Comparison of ENCODE assay signal across 13 mouse cellular contexts in the genomic region with DNA sequence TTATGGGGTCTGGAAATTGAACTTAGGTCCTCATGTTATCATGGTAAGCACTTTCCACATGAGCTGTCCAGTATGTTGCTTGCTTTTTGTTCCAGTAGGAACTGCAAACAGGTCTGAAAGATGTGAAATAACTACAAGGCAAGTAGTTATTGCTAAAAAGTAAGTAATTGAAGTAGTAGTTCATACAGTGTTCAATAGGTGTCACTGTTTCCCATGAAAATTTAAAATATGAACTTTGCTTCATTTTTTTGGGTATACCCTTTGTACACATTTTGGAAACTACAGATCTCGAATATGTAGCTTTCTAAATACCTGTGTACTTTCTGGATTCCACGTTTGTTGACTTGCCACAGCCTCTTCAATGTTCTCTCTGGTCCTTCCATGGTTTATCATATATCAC. TPM values are rescaled to one million over a fixed set of nuclear protein-coding genes. Genes with fewer than 3 reads are reported as not detected.
DNase-seq lines count a peak whose midpoint lies in the region; ATAC-seq and TF ChIP-seq lines count a peak whose summit lies in the region.
"Had no signal": no experiment of that assay in that cellular context is flagged by ENCODE, and none has a peak within 500 bp of the region (broad histone marks: within the 10 kb centered on the region; RNA-seq: fewer than 3 reads in every experiment).

No protein-coding gene starts in this region.

- in situ Hi-C loops in Patski (cut with MboI; ENCODE audit: low pct_unique_long_range_greater_than_20kb): no loop called here

- H3K4me2 ChIP-seq in hindbrain, postnatal 0 days (ENCODE audit: low read depth, low read length): no peak overlapping the region
- no peak overlapping the region for H3K4me2 ChIP-seq in hindbrain, embryonic 14.5 days (replicated peaks)
- H3K4me2 ChIP-seq in midbrain, embryonic 14.5 days (ENCODE audit: low read length): no peak overlapping the region
- no peak overlapping the region for H3K4me2 ChIP-seq in midbrain, embryonic 16.5 days (ENCODE audit: low read length)
- H3K4me2 ChIP-seq in stomach, postnatal 0 days (replicated peaks; ENCODE audit: low read depth): no peak overlapping the region
- H3K4me2 ChIP-seq: embryonic facial prominence, embryonic 15.5 days; heart, embryonic 15.5 days; hindbrain, embryonic 12.5 days; midbrain, embryonic 15.5 days had no signal

- WGBS in hindbrain, postnatal 0 days: 61% methylated on average over 2 of the region's 2 CpGs
- whole genome bisulfite sequencing in hindbrain, embryonic 14.5 days: 74% methylated on average over 2 of the region's 2 CpGs
- WGBS in midbrain, embryonic 14.5 days: 56% methylated on average over 2 of the region's 2 CpGs
- 60% methylated on average over 2 of the region's 2 CpGs for WGBS in midbrain, embryonic 16.5 days
- WGBS in stomach, postnatal 0 days: 39% methylated on average over 2 of the region's 2 CpGs

- peak; percentile 6 for DNase-seq in hindbrain, postnatal 0 days (ENCODE audit: low spot score)
- no peak for DNase-seq in hindbrain, embryonic 14.5 days (ENCODE audit: low spot score)
- DNase-seq in midbrain, embryonic 14.5 days: peak; percentile 12
- DNase-seq in Patski (ENCODE audit: low read depth, low spot score): no peak
- no peak for DNase-seq in stomach, postnatal 0 days (ENCODE audit: low spot score)
- DNase-seq in adrenal gland, postnatal 36 days: no peak
- DNase-seq: cerebellum, postnatal 10 days; right cerebral cortex, postnatal 14 days had no signal

- no peak for ATAC-seq in hindbrain, postnatal 0 days
- no peak for ATAC-seq in hindbrain, embryonic 14.5 days (ENCODE audit: low FRiP score)
- ATAC-seq in midbrain, embryonic 14.5 days (ENCODE audit: low FRiP score, low TSS enrichment): no peak
- ATAC-seq in midbrain, embryonic 16.5 days: no peak
- ATAC-seq in Patski: no peak
- no peak for ATAC-seq in stomach, postnatal 0 days (ENCODE audit: low FRiP score, low TSS enrichment)
- ATAC-seq: midbrain, embryonic 15.5 days had no signal

- TF ChIP-seq EP300 in stomach, postnatal 0 days (optimal IDR thresholded peaks at IDR 0.05): no peak

- peak; percentile 26; the same call in 1 of the 2 replicates for TF ChIP-seq CTCF in hindbrain, postnatal 0 days (IDR thresholded peaks at IDR 0.05; ENCODE audit: low read depth)
- peak; percentile 43 for TF ChIP-seq CTCF in Patski (IDR thresholded peaks at IDR 0.05)
- TF ChIP-seq CTCF in stomach, postnatal 0 days (IDR thresholded peaks at IDR 0.05; ENCODE audit: low read depth): peak; percentile 57

- CTCF ChIA-PET in Patski (lab: Charles Lee): interaction anchor here (0.8 to 1.4 kb wide), 2 partner anchors 15 to 529 kb away, joined by 3 to 4 read pairs; no protein-coding TSS in a partner anchor

- POLR2A ChIA-PET in Patski (lab: Charles Lee): no interaction called here

- H3K27me3 ChIP-seq in hindbrain, postnatal 0 days (ENCODE audit: insufficient read depth, low read length): no peaks in the 10 kb centered on the region
- no peaks in the 10 kb centered on the region for H3K27me3 ChIP-seq in hindbrain, embryonic 14.5 days (ENCODE audit: control insufficient read depth, insufficient read depth, low read length)
- H3K27me3 ChIP-seq in midbrain, embryonic 14.5 days (ENCODE audit: control insufficient read depth, insufficient read depth, low read length): no peaks in the 10 kb centered on the region
- no peaks in the 10 kb centered on the region for H3K27me3 ChIP-seq in midbrain, embryonic 16.5 days (ENCODE audit: control insufficient read depth, insufficient read depth, low read depth, low read length)
- no peaks in the 10 kb centered on the region for H3K27me3 ChIP-seq in Patski
- H3K27me3 ChIP-seq in stomach, postnatal 0 days (ENCODE audit: control insufficient read depth, insufficient read depth, low read length): no peaks in the 10 kb centered on the region
- H3K27me3 ChIP-seq: embryonic facial prominence, embryonic 15.5 days; heart, embryonic 15.5 days; hindbrain, embryonic 12.5 days; midbrain, embryonic 15.5 days had no signal

- H3K9me3 ChIP-seq in hindbrain, postnatal 0 days (ENCODE audit: low read length): no peaks in the 10 kb centered on the region
- H3K9me3 ChIP-seq in hindbrain, embryonic 14.5 days (ENCODE audit: control insufficient read depth, low read length): no peaks in the 10 kb centered on the region
- no peaks in the 10 kb centered on the region for H3K9me3 ChIP-seq in midbrain, embryonic 14.5 days (ENCODE audit: control insufficient read depth, low read length)
- no peaks in the 10 kb centered on the region for H3K9me3 ChIP-seq in midbrain, embryonic 16.5 days (replicated peaks; ENCODE audit: control insufficient read depth, low read length, poor library complexity, severe bottlenecking)
- H3K9me3 ChIP-seq in stomach, postnatal 0 days (ENCODE audit: control insufficient read depth, low read length): no peaks in the 10 kb centered on the region
- H3K9me3 ChIP-seq: embryonic facial prominence, embryonic 15.5 days; heart, embryonic 15.5 days; hindbrain, embryonic 12.5 days; midbrain, embryonic 15.5 days had no signal

- H3K9ac ChIP-seq in hindbrain, postnatal 0 days (replicated peaks; ENCODE audit: low read length): no peak overlapping the region
- no peak overlapping the region for H3K9ac ChIP-seq in hindbrain, embryonic 14.5 days
- no peak overlapping the region for H3K9ac ChIP-seq in midbrain, embryonic 14.5 days (replicated peaks; ENCODE audit: low read length)
- no peak overlapping the region for H3K9ac ChIP-seq in midbrain, embryonic 16.5 days (ENCODE audit: low read depth, low read length)
- no peak overlapping the region for H3K9ac ChIP-seq in stomach, postnatal 0 days (ENCODE audit: low read length)
- H3K9ac ChIP-seq: embryonic facial prominence, embryonic 15.5 days; heart, embryonic 15.5 days; hindbrain, embryonic 12.5 days; midbrain, embryonic 15.5 days had no signal

- no peaks in the 10 kb centered on the region for H3K36me3 ChIP-seq in hindbrain, postnatal 0 days (ENCODE audit: insufficient read depth, low read length)
- H3K36me3 ChIP-seq in hindbrain, embryonic 14.5 days (replicated peaks; ENCODE audit: control insufficient read depth, insufficient read depth): no peaks in the 10 kb centered on the region
- H3K36me3 ChIP-seq in midbrain, embryonic 14.5 days (ENCODE audit: control insufficient read depth, insufficient read depth, low read length): no peaks in the 10 kb centered on the region
- H3K36me3 ChIP-seq in midbrain, embryonic 16.5 days (ENCODE audit: control insufficient read depth, insufficient read depth, low read length): no peaks in the 10 kb centered on the region
- H3K36me3 ChIP-seq in stomach, postnatal 0 days (ENCODE audit: control insufficient read depth, insufficient read depth, low read length): no peaks in the 10 kb centered on the region
- H3K36me3 ChIP-seq: embryonic facial prominence, embryonic 15.5 days; heart, embryonic 15.5 days; hindbrain, embryonic 12.5 days; midbrain, embryonic 15.5 days had no signal

- no peak overlapping the region for H3K27ac ChIP-seq in hindbrain, postnatal 0 days
- H3K27ac ChIP-seq in hindbrain, embryonic 14.5 days: no peak overlapping the region
- no peak overlapping the region for H3K27ac ChIP-seq in midbrain, embryonic 14.5 days (replicated peaks; ENCODE audit: low read depth, low read length)
- H3K27ac ChIP-seq in midbrain, embryonic 16.5 days (ENCODE audit: low read length): no peak overlapping the region
- H3K27ac ChIP-seq in stomach, postnatal 0 days (replicated peaks): no peak overlapping the region
- H3K27ac ChIP-seq: embryonic facial prominence, embryonic 15.5 days; heart, embryonic 15.5 days; hindbrain, embryonic 12.5 days; midbrain, embryonic 15.5 days had no signal

- no peak overlapping the region for H3K4me3 ChIP-seq in hindbrain, postnatal 0 days (ENCODE audit: low read length)
- no peak overlapping the region for H3K4me3 ChIP-seq in hindbrain, embryonic 14.5 days (replicated peaks; ENCODE audit: low read length)
- no peak overlapping the region for H3K4me3 ChIP-seq in midbrain, embryonic 14.5 days (replicated peaks; ENCODE audit: low read depth, low read length)
- H3K4me3 ChIP-seq in midbrain, embryonic 16.5 days (ENCODE audit: low read depth, low read length): no peak overlapping the region
- no peak overlapping the region for H3K4me3 ChIP-seq in stomach, postnatal 0 days (ENCODE audit: low read depth, low read length)
- H3K4me3 ChIP-seq: embryonic facial prominence, embryonic 15.5 days; heart, embryonic 15.5 days; hindbrain, embryonic 12.5 days; midbrain, embryonic 15.5 days had no signal

- no peaks in the 10 kb centered on the region for H3K4me1 ChIP-seq in hindbrain, postnatal 0 days (ENCODE audit: insufficient read depth, low read length)
- H3K4me1 ChIP-seq in hindbrain, embryonic 14.5 days (replicated peaks; ENCODE audit: control insufficient read depth, insufficient read depth, low read length): no peaks in the 10 kb centered on the region
- no peaks in the 10 kb centered on the region for H3K4me1 ChIP-seq in midbrain, embryonic 14.5 days (ENCODE audit: control insufficient read depth, insufficient read depth, low read length)
- H3K4me1 ChIP-seq in midbrain, embryonic 16.5 days (ENCODE audit: control insufficient read depth, insufficient read depth, low read length): no peaks in the 10 kb centered on the region
- no peaks in the 10 kb centered on the region for H3K4me1 ChIP-seq in stomach, postnatal 0 days (replicated peaks; ENCODE audit: control insufficient read depth, insufficient read depth)
- H3K4me1 ChIP-seq: embryonic facial prominence, embryonic 15.5 days; heart, embryonic 15.5 days; hindbrain, embryonic 12.5 days; midbrain, embryonic 15.5 days had no signal

RNA-seq across cellular contexts. Expression of a gene that starts 28.3 kb away (rescaled TPM):
- 6.3 and 6.5 TPM in 2 replicates for total RNA-seq in hindbrain, postnatal 0 days (2014; rRNA removed)
- 4.5 and 5.4 TPM in 2 replicates for polyA plus RNA-seq in hindbrain, postnatal 0 days (2015; fragmentation: Nextera tagmentation; extraction: Ambion mirVana)
- 4.9 and 5.0 TPM in 2 replicates for polyA plus RNA-seq in hindbrain, embryonic 14.5 days (2014; fragmentation: Nextera tagmentation; extraction: Ambion mirVana)
- 3.5 and 5.0 TPM in 2 replicates for polyA plus RNA-seq in midbrain, embryonic 14.5 days (2014; fragmentation: Nextera tagmentation; extraction: Ambion mirVana)
- 3.8 and 4.5 TPM in 2 replicates for polyA plus RNA-seq in midbrain, embryonic 16.5 days (2015; fragmentation: Nextera tagmentation; extraction: Ambion mirVana)
- polyA plus RNA-seq in Patski (2021): 14.2 TPM
- 5.9 and 6.3 TPM in 2 replicates for polyA plus RNA-seq in stomach, postnatal 0 days (2015; fragmentation: Nextera tagmentation; extraction: Ambion mirVana)
- total RNA-seq in adrenal gland, postnatal 36 days (2021): 10 to 100 TPM; 10.3 to 13.3 TPM

RNA-seq across cellular contexts. Expression of a gene that starts 28.4 kb away (rescaled TPM):
- 18.9 and 23.3 TPM in 2 replicates for total RNA-seq in hindbrain, postnatal 0 days (2014; rRNA removed)
- 15.1 and 15.8 TPM in 2 replicates for polyA plus RNA-seq in hindbrain, postnatal 0 days (2015; fragmentation: Nextera tagmentation; extraction: Ambion mirVana)
- polyA plus RNA-seq in hindbrain, embryonic 14.5 days (2014; fragmentation: Nextera tagmentation; extraction: Ambion mirVana): 30.0 and 31.0 TPM in 2 replicates
- polyA plus RNA-seq in midbrain, embryonic 14.5 days (2014; fragmentation: Nextera tagmentation; extraction: Ambion mirVana): 28.6 and 38.5 TPM in 2 replicates
- 27.3 and 29.9 TPM in 2 replicates for polyA plus RNA-seq in midbrain, embryonic 16.5 days (2015; fragmentation: Nextera tagmentation; extraction: Ambion mirVana)
- 40.8 TPM for polyA plus RNA-seq in Patski (2021)
- 24.0 TPM in 2 replicates for polyA plus RNA-seq in stomach, postnatal 0 days (2015; fragmentation: Nextera tagmentation; extraction: Ambion mirVana)
- total RNA-seq in adrenal gland, postnatal 36 days (2021): 10 to 100 TPM; 33.9 to 39.0 TPM

Comparison
In these comparisons a context has a peak if more than half of its experiments do, and no peak if none do; other contexts are left out.
1. DNase-seq: peak in hindbrain, postnatal 0 days (single experiment) and midbrain, embryonic 14.5 days (single experiment); none in hindbrain, embryonic 14.5 days (single experiment), Patski (single experiment), stomach, postnatal 0 days (single experiment) and adrenal gland, postnatal 36 days (0 of 2).
2. Peak in every context shown above with its lines, with median percentiles within 50 percentile points of each other: CTCF ChIP-seq.